Mouse (Mus musculus): ENCODE results near the gene Kcnh4. TPM values are rescaled to one million over a fixed set of nuclear protein-coding genes. Genes with fewer than 3 reads are reported as not detected.

Kcnh4 gene
- total RNA-seq (2014; rRNA removed; ENCODE audit: low replicate concordance): not detected in 2 replicates
- not detected in 2 replicates for polyA plus RNA-seq (2015; fragmentation: Nextera tagmentation; extraction: Ambion mirVana)

- 2% methylated on average over 50 of the region's 51 CpGs for WGBS
Observed at GRCm38 (mm10) chr11:100759611-100760233, at the start of gene Kcnh4. Gene Kcnh4 (minus strand): TSS chr11:100759942.

GRCm38 (mm10) chr11:100806380-100807305 is 46.9 kb upstream of the Kcnh4 start:
- Histone ChIP-seq H3K4me1 (ENCODE audit: control insufficient read depth, insufficient read depth) (peaks cover 10% of the 10 kb centered on the region; the same call in 1 of the 2 replicates), H3K4me2 (ENCODE audit: low read depth, low read length) (no peak overlapping the region), H3K27me3 (ENCODE audit: control insufficient read depth, insufficient read depth, low read length) (no peaks in the 10 kb centered on the region), H3K27ac (ENCODE audit: low read depth) (0 out of 2 replicates have a peak overlapping the region, but pooled peaks have one; percentile 52), H3K9me3 (replicated peaks; ENCODE audit: control insufficient read depth, low read length) (no peaks in the 10 kb centered on the region), H3K9ac (replicated peaks; ENCODE audit: low read depth, low read length) (0 out of 2 replicates have a peak overlapping the region, but pooled peaks have one; percentile 19), H3K36me3 (replicated peaks; ENCODE audit: control insufficient read depth, insufficient read depth, low read length) (peaks cover 42% of the 10 kb centered on the region), H3K4me3 (ENCODE audit: low read depth, low read length) (no peak overlapping the region)
- no peak for TF ChIP-seq CTCF (IDR thresholded peaks at IDR 0.05; ENCODE audit: low read depth)
- TF ChIP-seq EP300 (IDR thresholded peaks at IDR 0.05; ENCODE audit: low read depth): no peak
- ATAC-seq (ENCODE audit: insufficient read depth, low read depth) (no peak), DNase-seq (ENCODE audit: low spot score) (no peak)
- 63% methylated on average over 20 of the region's 20 CpGs for WGBS

More at GRCm38 (mm10) chr11:100759611-100760233, at the start of gene Kcnh4:
- DNase-seq (ENCODE audit: low spot score) (no peak), ATAC-seq (ENCODE audit: insufficient read depth, low read depth) (no peak)
- Histone ChIP-seq H3K4me1 (ENCODE audit: control insufficient read depth, insufficient read depth) (0 out of 2 replicates have a peak, but pooled peaks cover 5% of the 10 kb centered on the region), H3K27me3 (ENCODE audit: control insufficient read depth, insufficient read depth, low read length) (peaks cover 45% of the 10 kb centered on the region), H3K4me2 (ENCODE audit: low read depth, low read length) (peak within 1 kb of the TSS; percentile 10; the same call in 1 of the 2 replicates), H3K9ac (replicated peaks; ENCODE audit: low read depth, low read length) (no peak within 1 kb of the TSS), H3K9me3 (replicated peaks; ENCODE audit: control insufficient read depth, low read length) (no peaks in the 10 kb centered on the region), H3K36me3 (replicated peaks; ENCODE audit: control insufficient read depth, insufficient read depth, low read length) (no peaks in the 10 kb centered on the region), H3K4me3 (ENCODE audit: low read depth, low read length) (0 out of 2 replicates have a peak within 1 kb of the TSS, but pooled peaks have one; percentile 0), H3K27ac (ENCODE audit: low read depth) (no peak within 1 kb of the TSS)
- no peak for TF ChIP-seq EP300 (IDR thresholded peaks at IDR 0.05; ENCODE audit: low read depth)
- TF ChIP-seq CTCF (IDR thresholded peaks at IDR 0.05; ENCODE audit: low read depth): no peak

GRCm38 (mm10) chr11:100805535-100805934 is 45.8 kb upstream of the Kcnh4 start:
- ATAC-seq (ENCODE audit: insufficient read depth, low read depth): no peak; the same call in 1 of the 2 replicates
- Histone ChIP-seq H3K4me1 (ENCODE audit: control insufficient read depth, insufficient read depth) (peaks cover 10% of the 10 kb centered on the region; the same call in 1 of the 2 replicates), H3K9me3 (replicated peaks; ENCODE audit: control insufficient read depth, low read length) (no peaks in the 10 kb centered on the region), H3K27me3 (ENCODE audit: control insufficient read depth, insufficient read depth, low read length) (no peaks in the 10 kb centered on the region), H3K27ac (ENCODE audit: low read depth) (peak overlapping the region; percentile 52), H3K9ac (replicated peaks; ENCODE audit: low read depth, low read length) (no peak overlapping the region; the same call in 1 of the 2 replicates), H3K4me2 (ENCODE audit: low read depth, low read length) (no peak overlapping the region), H3K4me3 (ENCODE audit: low read depth, low read length) (no peak overlapping the region), H3K36me3 (replicated peaks; ENCODE audit: control insufficient read depth, insufficient read depth, low read length) (peaks cover 53% of the 10 kb centered on the region)
- WGBS: 31% methylated on average over 7 of the region's 7 CpGs
- no peak for TF ChIP-seq CTCF (IDR thresholded peaks at IDR 0.05; ENCODE audit: low read depth)
- no peak for TF ChIP-seq EP300 (IDR thresholded peaks at IDR 0.05; ENCODE audit: low read depth)
- peak; percentile 30 for DNase-seq (ENCODE audit: low spot score)

GRCm38 (mm10) chr11:100804409-100804808 is 44.7 kb upstream of the Kcnh4 start:
- Histone ChIP-seq H3K36me3 (replicated peaks; ENCODE audit: control insufficient read depth, insufficient read depth, low read length) (peaks cover 61% of the 10 kb centered on the region), H3K9me3 (replicated peaks; ENCODE audit: control insufficient read depth, low read length) (no peaks in the 10 kb centered on the region), H3K4me3 (ENCODE audit: low read depth, low read length) (no peak overlapping the region), H3K9ac (replicated peaks; ENCODE audit: low read depth, low read length) (no peak overlapping the region), H3K4me1 (ENCODE audit: control insufficient read depth, insufficient read depth) (peaks cover 10% of the 10 kb centered on the region; the same call in 1 of the 2 replicates), H3K4me2 (ENCODE audit: low read depth, low read length) (no peak overlapping the region), H3K27ac (ENCODE audit: low read depth) (no peak overlapping the region), H3K27me3 (ENCODE audit: control insufficient read depth, insufficient read depth, low read length) (no peaks in the 10 kb centered on the region)
- ATAC-seq (ENCODE audit: insufficient read depth, low read depth) (no peak), DNase-seq (ENCODE audit: low spot score) (no peak)
- no peak for TF ChIP-seq CTCF (IDR thresholded peaks at IDR 0.05; ENCODE audit: low read depth)
- TF ChIP-seq EP300 (IDR thresholded peaks at IDR 0.05; ENCODE audit: low read depth): no peak
- WGBS: 91% methylated on average over 10 of the region's 10 CpGs

- Histone ChIP-seq H3K4me1 (ENCODE audit: control insufficient read depth, insufficient read depth) (no peaks in the 10 kb centered on the region), H3K27me3 (ENCODE audit: control insufficient read depth, insufficient read depth, low read length) (no peaks in the 10 kb centered on the region), H3K4me2 (ENCODE audit: low read depth, low read length) (no peak overlapping the region), H3K4me3 (ENCODE audit: low read depth, low read length) (no peak overlapping the region), H3K9me3 (replicated peaks; ENCODE audit: control insufficient read depth, low read length) (no peaks in the 10 kb centered on the region), H3K9ac (replicated peaks; ENCODE audit: low read depth, low read length) (no peak overlapping the region), H3K36me3 (replicated peaks; ENCODE audit: control insufficient read depth, insufficient read depth, low read length) (peaks cover 73% of the 10 kb centered on the region), H3K27ac (ENCODE audit: low read depth) (no peak overlapping the region)
- ATAC-seq (ENCODE audit: insufficient read depth, low read depth) (no peak), DNase-seq (ENCODE audit: low spot score) (no peak)
- WGBS: 74% methylated on average over 5 of the region's 5 CpGs
- TF ChIP-seq EP300 (IDR thresholded peaks at IDR 0.05; ENCODE audit: low read depth): no peak
- TF ChIP-seq CTCF (IDR thresholded peaks at IDR 0.05; ENCODE audit: low read depth): no peak
Observed at GRCm38 (mm10) chr11:100799426-100799825, 39.7 kb upstream of the Kcnh4 start.

Measured in heart, postnatal 0 days (tissue).